Mouse (Mus musculus): ENCODE data around the gene Bpgm. TPM values are rescaled to one million over a fixed set of nuclear protein-coding genes. Genes with fewer than 3 reads are reported as not detected.

Bpgm gene
- total and polyA plus RNA-seq, 2 experiments from 2014 or later: 51.4 to 80.6 TPM

DNA sequence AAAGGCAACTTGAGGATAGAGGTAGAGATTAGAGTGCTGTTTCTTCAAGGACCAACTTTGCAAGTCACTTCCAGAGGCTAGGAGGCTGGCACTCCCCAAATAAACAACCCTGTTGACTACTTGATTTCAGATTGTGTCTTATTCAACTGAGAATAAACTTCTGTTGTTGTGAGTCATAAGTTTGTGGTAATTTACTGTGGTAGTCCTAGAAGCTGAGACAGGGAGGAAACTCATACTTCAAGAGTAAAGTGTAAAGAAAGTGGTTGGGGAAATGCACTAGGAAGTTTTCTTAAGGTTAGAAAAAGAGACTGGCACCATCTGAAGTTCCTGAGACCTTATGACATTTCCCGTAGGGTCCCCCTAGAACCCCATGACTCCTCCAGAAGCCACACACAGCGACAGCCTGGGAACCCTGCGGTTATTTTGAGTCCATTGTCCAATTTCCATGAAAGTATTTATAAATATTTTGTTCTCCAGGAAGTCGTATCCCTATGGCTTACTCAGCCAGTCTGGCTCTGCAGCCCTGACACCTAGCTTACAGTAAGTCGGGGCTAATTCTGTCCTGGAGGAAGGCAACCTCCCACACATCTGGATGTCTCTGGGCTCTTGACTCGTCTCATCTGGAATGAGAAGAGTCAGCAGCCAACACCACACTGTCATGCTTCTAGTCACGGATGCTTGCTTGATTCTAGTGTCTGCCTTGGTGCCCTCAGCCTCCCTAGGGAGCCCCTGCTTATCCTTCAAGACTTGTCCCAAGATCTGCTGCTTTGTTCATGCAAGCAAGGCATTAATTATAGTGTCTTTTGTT lies 22.8 kb upstream of the Bpgm start:
- ATAC-seq (ENCODE audit: low FRiP score) (no peak), DNase-seq (ENCODE audit: low spot score) (no peak)
- Histone ChIP-seq H3K9me3 (ENCODE audit: low read length) (no peaks in the 10 kb centered on the region), H3K9ac (replicated peaks; ENCODE audit: low read length, poor library complexity, severe bottlenecking) (no peak overlapping the region), H3K27me3 (ENCODE audit: insufficient read depth, low read length) (no peaks in the 10 kb centered on the region), H3K4me2 (ENCODE audit: low read depth, low read length, poor library complexity, severe bottlenecking) (no peak overlapping the region), H3K27ac (ENCODE audit: low read depth, low read length) (no peak overlapping the region), H3K4me3 (ENCODE audit: low read depth, low read length) (no peak overlapping the region), H3K36me3 (ENCODE audit: insufficient read depth, low read length) (no peaks in the 10 kb centered on the region), H3K4me1 (ENCODE audit: insufficient read depth, low read length) (no peaks in the 10 kb centered on the region)
- TF ChIP-seq CTCF (IDR thresholded peaks at IDR 0.05): no peak
- 72% methylated on average over 7 of the region's 7 CpGs for WGBS

GRCm38 (mm10) chr6:34459456-34459855 lies 16.6 kb upstream of the Bpgm start:
- no peaks in the 10 kb centered on the region for H3K27me3 ChIP-seq (ENCODE audit: insufficient read depth, low read length)
- H3K27ac ChIP-seq (ENCODE audit: low read depth, low read length): no peak overlapping the region
- no peak overlapping the region for H3K4me3 ChIP-seq (ENCODE audit: low read depth, low read length)
- no peaks in the 10 kb centered on the region for H3K36me3 ChIP-seq (ENCODE audit: insufficient read depth, low read length)
- H3K9me3 ChIP-seq (ENCODE audit: low read length): no peaks in the 10 kb centered on the region
- DNase-seq (ENCODE audit: low spot score) (no peak), ATAC-seq (ENCODE audit: low FRiP score) (no peak)
- no peak for TF ChIP-seq CTCF (IDR thresholded peaks at IDR 0.05)
- H3K4me1 ChIP-seq (ENCODE audit: insufficient read depth, low read length): no peaks in the 10 kb centered on the region
- no peak overlapping the region for H3K9ac ChIP-seq (replicated peaks; ENCODE audit: low read length, poor library complexity, severe bottlenecking)
- H3K4me2 ChIP-seq (ENCODE audit: low read depth, low read length, poor library complexity, severe bottlenecking): no peak overlapping the region

DNA sequence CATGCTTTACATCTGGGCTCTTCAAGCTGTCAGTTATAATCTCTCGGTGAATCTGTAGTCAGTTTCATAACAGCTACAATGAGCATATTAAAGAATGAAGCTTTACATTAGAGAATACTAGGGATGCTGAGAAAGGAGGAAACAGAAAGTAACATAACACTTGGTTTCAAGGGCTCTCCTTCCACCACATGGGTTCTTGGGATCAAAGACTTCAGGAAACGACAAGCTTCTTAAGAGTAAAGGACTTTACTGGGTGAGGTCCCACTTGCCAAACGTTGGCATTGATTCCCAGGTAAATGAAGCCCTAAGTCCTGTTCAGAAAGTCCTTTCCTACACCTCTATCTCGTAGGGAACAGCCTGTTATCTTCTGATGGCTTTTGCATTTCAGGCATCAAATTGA lies 15.4 kb upstream of the Bpgm start:
- Histone ChIP-seq H3K27me3 (ENCODE audit: insufficient read depth, low read length) (no peaks in the 10 kb centered on the region), H3K4me3 (ENCODE audit: low read depth, low read length) (no peak overlapping the region), H3K4me1 (ENCODE audit: insufficient read depth, low read length) (no peaks in the 10 kb centered on the region), H3K27ac (ENCODE audit: low read depth, low read length) (no peak overlapping the region), H3K9ac (replicated peaks; ENCODE audit: low read length, poor library complexity, severe bottlenecking) (no peak overlapping the region), H3K9me3 (ENCODE audit: low read length) (no peaks in the 10 kb centered on the region), H3K36me3 (ENCODE audit: insufficient read depth, low read length) (no peaks in the 10 kb centered on the region), H3K4me2 (ENCODE audit: low read depth, low read length, poor library complexity, severe bottlenecking) (no peak overlapping the region)
- no peak for TF ChIP-seq CTCF (IDR thresholded peaks at IDR 0.05)
- no peak for ATAC-seq (ENCODE audit: low FRiP score)
- 55% methylated on average over 4 of the region's 4 CpGs for WGBS
- no peak for DNase-seq (ENCODE audit: low spot score)

- Histone ChIP-seq H3K9me3 (ENCODE audit: low read length) (no peaks in the 10 kb centered on the region), H3K9ac (replicated peaks; ENCODE audit: low read length, poor library complexity, severe bottlenecking) (no peak overlapping the region), H3K27me3 (ENCODE audit: insufficient read depth, low read length) (no peaks in the 10 kb centered on the region), H3K27ac (ENCODE audit: low read depth, low read length) (no peak overlapping the region), H3K4me3 (ENCODE audit: low read depth, low read length) (no peak overlapping the region), H3K4me2 (ENCODE audit: low read depth, low read length, poor library complexity, severe bottlenecking) (no peak overlapping the region), H3K36me3 (ENCODE audit: insufficient read depth, low read length) (no peaks in the 10 kb centered on the region), H3K4me1 (ENCODE audit: insufficient read depth, low read length) (no peaks in the 10 kb centered on the region)
- 97% methylated on average over 4 of the region's 4 CpGs for WGBS
- ATAC-seq (ENCODE audit: low FRiP score): no peak
- no peak for TF ChIP-seq CTCF (IDR thresholded peaks at IDR 0.05)
- DNase-seq (ENCODE audit: low spot score): no peak
Measured at GRCm38 (mm10) chr6:34463582-34463981, 12.4 kb upstream of the Bpgm start.

- no peaks in the 10 kb centered on the region for H3K9me3 ChIP-seq (ENCODE audit: low read length)
- DNase-seq (ENCODE audit: low spot score) (no peak), ATAC-seq (ENCODE audit: low FRiP score) (no peak)
- TF ChIP-seq CTCF (IDR thresholded peaks at IDR 0.05): no peak
- no peaks in the 10 kb centered on the region for H3K27me3 ChIP-seq (ENCODE audit: insufficient read depth, low read length)
- no peaks in the 10 kb centered on the region for H3K36me3 ChIP-seq (ENCODE audit: insufficient read depth, low read length)
- H3K4me1 ChIP-seq (ENCODE audit: insufficient read depth, low read length): no peaks in the 10 kb centered on the region
- no peak overlapping the region for H3K4me2 ChIP-seq (ENCODE audit: low read depth, low read length, poor library complexity, severe bottlenecking)
- no peak overlapping the region for H3K4me3 ChIP-seq (ENCODE audit: low read depth, low read length)
- H3K27ac ChIP-seq (ENCODE audit: low read depth, low read length): no peak overlapping the region
- WGBS: 87% methylated on average over 12 of the region's 12 CpGs
- no peak overlapping the region for H3K9ac ChIP-seq (replicated peaks; ENCODE audit: low read length, poor library complexity, severe bottlenecking)
Measured at GRCm38 (mm10) chr6:34471434-34472110, 4.4 kb upstream of the Bpgm start.

DNA sequence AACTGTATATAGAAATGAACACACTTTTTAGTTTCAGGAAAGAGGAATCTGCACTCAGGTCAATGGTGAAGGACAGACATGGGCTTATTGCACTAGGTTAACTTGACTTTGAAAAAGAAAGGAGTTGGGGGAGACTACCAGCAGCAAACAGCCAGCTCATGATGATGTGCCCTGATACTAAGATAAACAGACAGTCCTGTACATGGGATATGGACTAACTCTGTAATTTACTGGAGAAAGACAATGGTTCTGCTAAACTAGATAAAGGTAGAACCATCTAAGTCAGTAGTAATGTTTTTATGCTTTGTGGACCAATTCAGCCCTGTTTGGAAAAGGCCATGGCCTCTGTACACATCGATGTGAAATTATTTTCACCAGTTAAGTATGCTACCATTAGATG lies 2.7 kb upstream of the Bpgm start:
- H3K27me3 ChIP-seq (ENCODE audit: insufficient read depth, low read length): no peaks in the 10 kb centered on the region
- no peaks in the 10 kb centered on the region for H3K36me3 ChIP-seq (ENCODE audit: insufficient read depth, low read length)
- ATAC-seq (ENCODE audit: low FRiP score): no peak
- peaks cover 7% of the 10 kb centered on the region; the same call in 1 of the 2 replicates for H3K4me1 ChIP-seq (ENCODE audit: insufficient read depth, low read length)
- no peaks in the 10 kb centered on the region for H3K9me3 ChIP-seq (ENCODE audit: low read length)
- no peak overlapping the region for H3K4me3 ChIP-seq (ENCODE audit: low read depth, low read length)
- no peak overlapping the region for H3K9ac ChIP-seq (replicated peaks; ENCODE audit: low read length, poor library complexity, severe bottlenecking)
- WGBS: 95% methylated on average over 1 of the region's 1 CpGs
- DNase-seq (ENCODE audit: low spot score): no peak
- no peak for TF ChIP-seq CTCF (IDR thresholded peaks at IDR 0.05)
- no peak overlapping the region for H3K27ac ChIP-seq (ENCODE audit: low read depth, low read length)
- no peak overlapping the region for H3K4me2 ChIP-seq (ENCODE audit: low read depth, low read length, poor library complexity, severe bottlenecking)
